Comparison of ENCODE assay signal across 7 mouse cellular contexts in genomic region chr16:4726528-4727128, GRCm38 (mm10). TPM values are rescaled to one million over a fixed set of nuclear protein-coding genes. Genes with fewer than 3 reads are reported as not detected.
DNase-seq lines count a peak whose midpoint lies in the region; ATAC-seq and TF ChIP-seq lines count a peak whose summit lies in the region.

No protein-coding gene starts in this region.

- no peak for TF ChIP-seq CTCF in hindbrain, postnatal 0 days (IDR thresholded peaks at IDR 0.05; ENCODE audit: low read depth)

- H3K9ac ChIP-seq in neural tube, embryonic 11.5 days (ENCODE audit: low read length): peak overlapping the region; percentile 90
- peak overlapping the region; percentile 92 for H3K9ac ChIP-seq in embryonic facial prominence, embryonic 13.5 days
- peak overlapping the region; percentile 88 for H3K9ac ChIP-seq in hindbrain, postnatal 0 days (replicated peaks; ENCODE audit: low read length)
- H3K9ac ChIP-seq in lung, embryonic 15.5 days: peak overlapping the region; percentile 86
- H3K9ac ChIP-seq in stomach, embryonic 16.5 days (ENCODE audit: low read length): peak overlapping the region; percentile 94

- H3K36me3 ChIP-seq in neural tube, embryonic 11.5 days (ENCODE audit: control insufficient read depth, insufficient read depth, low read length): no peaks in the 10 kb centered on the region
- H3K36me3 ChIP-seq in embryonic facial prominence, embryonic 13.5 days: no peaks in the 10 kb centered on the region
- no peaks in the 10 kb centered on the region for H3K36me3 ChIP-seq in hindbrain, postnatal 0 days (ENCODE audit: insufficient read depth, low read length)
- H3K36me3 ChIP-seq in lung, embryonic 15.5 days: no peaks in the 10 kb centered on the region
- H3K36me3 ChIP-seq in stomach, embryonic 16.5 days (ENCODE audit: control insufficient read depth, insufficient read depth, low read length): no peaks in the 10 kb centered on the region

- H3K9me3 ChIP-seq in neural tube, embryonic 11.5 days (ENCODE audit: control insufficient read depth, low read length): no peaks in the 10 kb centered on the region
- no peaks in the 10 kb centered on the region for H3K9me3 ChIP-seq in embryonic facial prominence, embryonic 13.5 days
- H3K9me3 ChIP-seq in hindbrain, postnatal 0 days (ENCODE audit: low read length): no peaks in the 10 kb centered on the region
- no peaks in the 10 kb centered on the region for H3K9me3 ChIP-seq in lung, embryonic 15.5 days
- H3K9me3 ChIP-seq in stomach, embryonic 16.5 days (replicated peaks; ENCODE audit: control insufficient read depth, low read length): no peaks in the 10 kb centered on the region

- H3K27ac ChIP-seq in neural tube, embryonic 11.5 days (ENCODE audit: low read depth, low read length): peak overlapping the region; percentile 60; the same call in 1 of the 2 replicates
- H3K27ac ChIP-seq in embryonic facial prominence, embryonic 13.5 days: peak overlapping the region; percentile 87
- H3K27ac ChIP-seq in hindbrain, postnatal 0 days: peak overlapping the region; percentile 74
- peak overlapping the region; percentile 82 for H3K27ac ChIP-seq in lung, embryonic 15.5 days
- peak overlapping the region; percentile 77 for H3K27ac ChIP-seq in stomach, embryonic 16.5 days (ENCODE audit: low read length)

- no peaks in the 10 kb centered on the region for H3K27me3 ChIP-seq in neural tube, embryonic 11.5 days (ENCODE audit: control insufficient read depth, insufficient read depth, low read length)
- H3K27me3 ChIP-seq in embryonic facial prominence, embryonic 13.5 days: no peaks in the 10 kb centered on the region
- H3K27me3 ChIP-seq in hindbrain, postnatal 0 days (ENCODE audit: insufficient read depth, low read length): no peaks in the 10 kb centered on the region
- no peaks in the 10 kb centered on the region for H3K27me3 ChIP-seq in lung, embryonic 15.5 days
- no peaks in the 10 kb centered on the region for H3K27me3 ChIP-seq in stomach, embryonic 16.5 days (ENCODE audit: control insufficient read depth, insufficient read depth, low read length)

- peak overlapping the region; percentile 87 for H3K4me2 ChIP-seq in neural tube, embryonic 11.5 days (ENCODE audit: low read depth)
- peak overlapping the region; percentile 90 for H3K4me2 ChIP-seq in embryonic facial prominence, embryonic 13.5 days
- H3K4me2 ChIP-seq in hindbrain, postnatal 0 days (ENCODE audit: low read depth, low read length): peak overlapping the region; percentile 87
- H3K4me2 ChIP-seq in lung, embryonic 15.5 days: peak overlapping the region; percentile 65
- H3K4me2 ChIP-seq in stomach, embryonic 16.5 days (ENCODE audit: low read depth, low read length): peak overlapping the region; percentile 58

- DNase-seq in neural tube, embryonic 11.5 days (ENCODE audit: low spot score): no peak
- no peak for DNase-seq in neural tube, embryonic 10.5 days (ENCODE audit: extremely low spot score, low spot score)
- no peak for DNase-seq in hindbrain, postnatal 0 days (ENCODE audit: low spot score)

- H3K4me1 ChIP-seq in neural tube, embryonic 11.5 days (ENCODE audit: control insufficient read depth, insufficient read depth, low read length): peaks cover 6% of the 10 kb centered on the region; the same call in 1 of the 2 replicates
- peaks cover 13% of the 10 kb centered on the region for H3K4me1 ChIP-seq in embryonic facial prominence, embryonic 13.5 days
- H3K4me1 ChIP-seq in hindbrain, postnatal 0 days (ENCODE audit: insufficient read depth, low read length): no peaks in the 10 kb centered on the region
- H3K4me1 ChIP-seq in lung, embryonic 15.5 days: peaks cover 14% of the 10 kb centered on the region
- H3K4me1 ChIP-seq in stomach, embryonic 16.5 days (ENCODE audit: control insufficient read depth, insufficient read depth, low read length): peaks cover 7% of the 10 kb centered on the region; the same call in 1 of the 2 replicates

- peak; percentile 67; the same call in 1 of the 2 replicates for ATAC-seq in neural tube, embryonic 11.5 days (ENCODE audit: insufficient read depth, low FRiP score, low TSS enrichment)
- ATAC-seq in activated CD4-positive, CD25-positive, alpha-beta regulatory T cell, adult 4 months: peak; percentile 62
- peak; percentile 29; the same call in 1 of the 2 replicates for ATAC-seq in embryonic facial prominence, embryonic 13.5 days (ENCODE audit: insufficient number of reproducible peaks, insufficient read depth, low FRiP score, low TSS enrichment, low read depth)
- no peak; the same call in 1 of the 2 replicates for ATAC-seq in hindbrain, postnatal 0 days
- peak; percentile 67; the same call in 1 of the 2 replicates for ATAC-seq in lung, embryonic 15.5 days (ENCODE audit: borderline replicate concordance, extremely low read depth, low FRiP score, low TSS enrichment)
- peak; percentile 54 for ATAC-seq in stomach, embryonic 16.5 days (ENCODE audit: insufficient read depth, low FRiP score)

- peak overlapping the region; percentile 85 for H3K4me3 ChIP-seq in neural tube, embryonic 11.5 days (ENCODE audit: low read depth, low read length)
- peak overlapping the region; percentile 86 for H3K4me3 ChIP-seq in embryonic facial prominence, embryonic 13.5 days
- H3K4me3 ChIP-seq in hindbrain, postnatal 0 days (ENCODE audit: low read length): peak overlapping the region; percentile 91
- peak overlapping the region; percentile 92 for H3K4me3 ChIP-seq in lung, embryonic 15.5 days
- H3K4me3 ChIP-seq in stomach, embryonic 16.5 days (replicated peaks; ENCODE audit: low read length): peak overlapping the region; percentile 88

- 1% methylated on average over 40 of the region's 40 CpGs for WGBS in neural tube, embryonic 11.5 days
- WGBS in embryonic facial prominence, embryonic 13.5 days: under 1% methylated on average over 40 of the region's 40 CpGs
- WGBS in hindbrain, postnatal 0 days: under 1% methylated on average over 39 of the region's 40 CpGs
- 1% methylated on average over 40 of the region's 40 CpGs for WGBS in lung, embryonic 15.5 days
- WGBS in stomach, embryonic 16.5 days: under 1% methylated on average over 40 of the region's 40 CpGs

RNA-seq across cellular contexts. Expression of gene Hmox2, which starts 0.5 kb away (rescaled TPM):
- 91.7 and 103 TPM in 2 replicates for polyA plus RNA-seq in neural tube, embryonic 11.5 days (2014; fragmentation: Nextera tagmentation; extraction: Ambion mirVana)
- 100 to 1,000 TPM; 121 to 122 TPM for polyA plus RNA-seq in activated CD4-positive, CD25-positive, alpha-beta regulatory T cell, adult 4 months (2017; shearing (Covaris generic))
- polyA plus RNA-seq in embryonic facial prominence, embryonic 13.5 days (2015; fragmentation: Nextera tagmentation; extraction: Ambion mirVana): 105 and 107 TPM in 2 replicates
- total RNA-seq in hindbrain, postnatal 0 days (2014; rRNA removed): 36.0 and 41.2 TPM in 2 replicates
- 93.4 and 101 TPM in 2 replicates for polyA plus RNA-seq in hindbrain, postnatal 0 days (2015; fragmentation: Nextera tagmentation; extraction: Ambion mirVana)
- 106 and 113 TPM in 2 replicates for polyA plus RNA-seq in lung, embryonic 15.5 days (2015; fragmentation: Nextera tagmentation; extraction: Ambion mirVana)
- polyA plus RNA-seq in stomach, embryonic 16.5 days (2015; fragmentation: Nextera tagmentation; extraction: Ambion mirVana): 83.3 and 85.2 TPM in 2 replicates

RNA-seq across cellular contexts. Expression of gene Nmral1, which starts 7.5 kb away (rescaled TPM):
- polyA plus RNA-seq in neural tube, embryonic 11.5 days (2014; fragmentation: Nextera tagmentation; extraction: Ambion mirVana): 156 and 159 TPM in 2 replicates
- polyA plus RNA-seq in activated CD4-positive, CD25-positive, alpha-beta regulatory T cell, adult 4 months (2017; shearing (Covaris generic)): 10 to 100 TPM; 17.9 to 18.3 TPM
- 83.6 and 91.4 TPM in 2 replicates for polyA plus RNA-seq in embryonic facial prominence, embryonic 13.5 days (2015; fragmentation: Nextera tagmentation; extraction: Ambion mirVana)
- total RNA-seq in hindbrain, postnatal 0 days (2014; rRNA removed): 30.7 and 31.8 TPM in 2 replicates
- 33.1 and 35.4 TPM in 2 replicates for polyA plus RNA-seq in hindbrain, postnatal 0 days (2015; fragmentation: Nextera tagmentation; extraction: Ambion mirVana)
- 78.7 and 81.2 TPM in 2 replicates for polyA plus RNA-seq in lung, embryonic 15.5 days (2015; fragmentation: Nextera tagmentation; extraction: Ambion mirVana)
- polyA plus RNA-seq in stomach, embryonic 16.5 days (2015; fragmentation: Nextera tagmentation; extraction: Ambion mirVana): 44.7 and 45.6 TPM in 2 replicates

RNA-seq across cellular contexts. Expression of gene Coro7, which starts 47.1 kb away (rescaled TPM):
- 18.7 and 24.8 TPM in 2 replicates for polyA plus RNA-seq in neural tube, embryonic 11.5 days (2014; fragmentation: Nextera tagmentation; extraction: Ambion mirVana)
- polyA plus RNA-seq in activated CD4-positive, CD25-positive, alpha-beta regulatory T cell, adult 4 months (2017; shearing (Covaris generic)): 100 to 1,000 TPM in 1 of 2 experiments, 10 to 100 TPM in 1; 98.7 to 102 TPM
- polyA plus RNA-seq in embryonic facial prominence, embryonic 13.5 days (2015; fragmentation: Nextera tagmentation; extraction: Ambion mirVana): 16.9 and 17.0 TPM in 2 replicates
- total RNA-seq in hindbrain, postnatal 0 days (2014; rRNA removed): 41.4 and 43.3 TPM in 2 replicates
- polyA plus RNA-seq in hindbrain, postnatal 0 days (2015; fragmentation: Nextera tagmentation; extraction: Ambion mirVana): 29.1 and 30.2 TPM in 2 replicates
- 13.4 and 15.2 TPM in 2 replicates for polyA plus RNA-seq in lung, embryonic 15.5 days (2015; fragmentation: Nextera tagmentation; extraction: Ambion mirVana)
- 19.7 and 20.6 TPM in 2 replicates for polyA plus RNA-seq in stomach, embryonic 16.5 days (2015; fragmentation: Nextera tagmentation; extraction: Ambion mirVana)
